Mouse (Mus musculus): ENCODE measurements around the gene Car4.

Gene Car4

DNA sequence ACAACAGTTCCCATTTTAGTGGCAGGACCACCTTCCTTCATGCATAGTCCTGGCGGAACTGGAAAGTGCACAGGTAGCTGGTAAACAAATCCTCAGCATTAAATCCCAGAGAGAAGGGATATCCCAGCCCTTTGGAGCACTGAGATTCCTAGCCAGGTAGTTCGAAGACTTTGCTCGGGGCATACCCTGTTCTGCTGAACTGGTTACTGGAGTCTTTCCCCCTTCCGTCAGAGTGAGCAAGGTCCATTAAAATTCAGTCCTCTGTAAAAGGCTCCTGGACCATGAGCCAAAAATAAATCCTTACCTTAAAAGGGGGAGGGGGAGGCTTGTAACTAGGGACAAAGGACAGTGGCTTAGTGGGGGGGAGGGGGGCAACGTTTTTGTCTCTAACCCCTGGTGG is 1.6 kb downstream of the Car4 start:
- no peak for DNase-seq

DNA sequence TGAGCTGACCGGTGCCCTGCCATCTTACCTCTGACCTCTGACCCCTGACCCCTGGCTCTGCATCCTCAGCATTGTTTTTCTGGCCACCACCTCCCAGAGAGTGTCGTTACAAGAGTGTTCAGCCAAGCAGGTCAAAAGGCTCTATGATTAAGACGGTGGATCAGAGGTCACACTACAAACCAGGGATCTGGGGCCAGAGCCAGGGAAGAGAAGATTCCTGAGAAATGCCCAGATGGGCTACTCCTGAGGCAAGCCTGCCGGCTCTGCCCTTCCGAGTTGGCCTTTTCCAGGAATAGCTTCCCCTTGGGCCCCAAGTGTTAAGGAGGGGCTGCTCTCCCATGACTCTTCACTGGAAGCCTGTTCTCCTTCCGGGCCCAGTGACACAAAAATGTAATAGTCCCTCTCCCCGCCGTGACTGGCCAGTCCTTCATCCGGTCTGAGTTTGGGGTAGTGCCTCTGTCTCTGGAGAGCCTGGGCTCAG is 2.2 kb downstream of the Car4 start:
- DNase-seq, result no peak

DNA sequence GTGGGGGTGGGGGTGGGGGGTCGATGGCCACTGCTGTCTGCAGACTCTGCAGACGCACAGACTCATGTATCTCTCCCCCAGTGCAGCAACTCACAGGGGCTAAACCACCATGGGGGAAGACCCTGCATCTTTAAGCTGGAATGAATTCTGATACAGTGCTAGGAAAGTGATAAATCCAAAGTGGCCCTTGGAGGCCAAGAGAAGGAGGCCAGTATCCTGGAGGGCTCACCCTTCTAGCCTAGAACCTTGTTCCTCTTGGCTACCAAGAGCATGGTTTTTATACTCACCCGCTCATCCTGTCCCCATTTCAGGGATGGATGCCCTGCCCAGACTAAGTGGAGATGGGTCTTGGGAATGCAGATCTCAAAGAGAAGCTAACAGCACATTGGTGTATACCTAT is 2.7 kb downstream of the Car4 start:
- DNase-seq, result no peak

DNA sequence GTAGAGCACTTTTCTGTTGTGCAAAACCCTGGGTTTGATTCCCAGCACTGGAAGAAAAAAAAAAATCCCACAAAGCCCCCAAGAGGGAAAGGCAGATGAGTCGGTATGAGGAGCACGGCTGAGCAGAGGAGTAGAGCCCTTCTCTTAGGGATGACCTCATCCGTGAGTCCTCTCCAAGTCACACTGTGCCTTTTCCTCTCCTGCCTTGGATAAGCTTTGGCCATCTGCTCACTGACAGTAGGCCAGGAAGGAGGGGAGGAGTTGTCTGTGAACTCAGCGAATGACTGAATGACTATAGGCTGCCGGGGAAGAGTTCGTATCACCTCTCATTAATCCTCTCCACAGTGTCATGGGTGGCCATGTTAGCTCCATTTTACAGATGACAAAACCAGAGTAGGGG is 3.2 kb downstream of the Car4 start:
- DNase-seq, result no peak

DNA sequence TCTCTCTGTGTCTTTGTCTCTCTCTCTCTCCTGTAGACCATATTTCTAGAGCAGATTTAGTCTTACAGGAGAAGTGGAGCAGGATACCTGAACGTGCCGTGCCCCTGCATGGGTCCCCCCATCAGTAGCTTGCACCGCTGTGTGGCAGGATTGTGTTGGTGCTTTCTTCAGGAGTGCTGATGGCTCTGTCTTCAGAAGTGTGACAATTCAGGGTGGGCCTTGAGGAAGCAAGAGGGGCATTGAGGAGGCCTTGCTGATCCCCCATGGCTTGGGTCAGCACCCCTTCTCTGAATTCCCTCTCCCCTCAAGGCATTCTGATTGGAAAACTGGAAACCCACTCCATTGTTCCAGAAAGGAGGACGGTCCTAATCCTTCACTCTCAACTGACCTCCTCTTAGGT is 4.0 kb downstream of the Car4 start:
- no peak for DNase-seq

DNA sequence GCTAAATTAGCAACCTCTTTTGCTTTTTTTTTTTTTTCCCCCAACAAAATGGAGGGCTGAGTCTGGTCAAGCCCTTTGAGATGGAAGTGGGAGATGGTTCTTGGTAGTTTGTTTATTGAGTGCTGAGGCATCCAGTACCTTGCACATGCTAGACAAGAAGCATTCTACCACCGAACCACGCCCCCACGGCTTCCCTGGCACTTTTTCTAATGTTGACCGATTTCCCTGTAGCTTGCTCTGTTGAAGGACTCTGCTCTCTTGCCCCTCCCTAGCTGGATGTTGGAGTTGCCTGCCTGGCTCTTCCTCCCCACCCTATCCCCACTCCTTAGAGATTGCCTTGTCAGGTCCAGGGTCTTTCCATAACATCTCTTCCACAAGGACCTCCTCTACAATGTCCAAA is 5.0 kb downstream of the Car4 start:
- DNase-seq, result no peak

DNA sequence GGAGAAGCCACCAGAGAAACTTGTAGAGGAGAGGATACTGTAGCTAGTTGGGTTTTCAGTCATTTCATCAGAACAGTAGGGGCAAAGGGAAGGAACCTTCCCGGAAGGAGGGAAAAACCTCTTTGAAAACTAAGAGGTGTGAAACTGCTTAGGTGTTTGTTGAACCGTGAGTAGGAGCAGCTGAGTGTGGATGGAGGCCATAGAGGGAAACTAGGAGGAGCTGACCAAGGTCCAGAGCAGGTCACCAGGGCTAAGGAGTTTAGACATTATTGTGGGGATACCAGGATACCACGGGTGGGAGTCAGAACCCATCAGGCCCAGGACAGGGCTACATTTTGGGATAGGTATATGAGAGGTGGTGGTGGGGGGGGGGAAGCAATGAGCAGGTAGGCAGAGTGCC is 6.0 kb downstream of the Car4 start:
- DNase-seq, result no peak

DNA sequence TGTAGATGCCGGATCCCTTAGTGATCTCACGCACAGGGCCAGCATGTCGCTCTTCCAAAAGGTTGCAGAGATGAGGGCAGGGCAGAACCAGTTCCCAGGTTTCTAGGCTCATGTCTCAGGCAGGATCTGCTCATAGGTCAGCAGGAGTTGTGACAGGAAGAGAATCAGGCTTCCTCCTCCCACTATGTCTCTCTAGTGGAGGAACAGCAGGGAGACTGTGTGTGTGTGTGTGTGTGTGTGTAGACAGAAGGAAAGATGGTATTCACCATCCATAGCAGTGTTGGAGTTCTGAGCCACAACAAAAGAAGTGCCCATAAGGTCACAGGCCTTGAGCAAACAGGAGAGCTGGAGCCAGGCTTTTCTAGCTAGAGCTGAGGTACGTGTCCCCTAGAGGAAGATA is 9.1 kb downstream of the Car4 start:
- DNase-seq, result no peak

DNA sequence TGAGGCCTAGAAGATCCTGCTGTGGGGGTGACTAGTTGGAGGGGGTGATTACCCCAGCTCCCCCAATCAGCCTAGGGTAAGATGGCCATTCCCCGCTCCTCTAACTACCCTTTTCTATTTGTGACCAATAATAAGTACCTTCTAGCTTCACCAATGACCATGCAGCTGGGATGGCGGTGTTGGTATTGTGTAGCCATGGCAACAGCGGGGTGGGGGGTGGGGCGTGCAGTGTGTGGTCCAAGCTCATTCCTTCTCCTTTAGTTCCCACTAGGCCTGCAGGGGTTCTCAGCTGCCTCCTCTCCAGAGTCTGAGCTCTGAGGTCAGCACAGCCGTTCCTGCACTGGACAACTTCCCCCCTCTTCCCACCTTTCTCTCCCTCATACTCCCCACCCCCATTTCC is 9.5 kb downstream of the Car4 start:
- no peak for DNase-seq

DNA sequence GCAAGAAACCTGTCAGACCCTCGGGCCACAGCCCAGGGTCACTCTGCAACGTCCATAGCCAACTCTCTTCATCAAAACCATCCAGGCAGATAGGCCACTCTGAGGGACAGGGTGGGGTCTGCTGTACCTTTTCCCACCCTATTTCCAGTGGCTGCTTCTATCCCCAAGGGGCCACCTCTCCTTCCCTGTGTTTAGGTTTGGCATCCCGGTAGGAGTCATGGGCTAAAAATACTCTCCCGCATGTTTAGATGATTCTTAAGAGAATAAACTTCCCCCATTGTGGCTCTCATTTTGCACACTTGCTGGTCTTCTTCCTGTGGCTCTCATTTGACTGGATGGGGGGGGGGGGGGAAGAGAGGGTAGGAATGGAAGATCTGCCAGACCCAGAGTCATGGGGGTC is 10.7 kb downstream of the Car4 start:
- DNase-seq, result no peak

DNA sequence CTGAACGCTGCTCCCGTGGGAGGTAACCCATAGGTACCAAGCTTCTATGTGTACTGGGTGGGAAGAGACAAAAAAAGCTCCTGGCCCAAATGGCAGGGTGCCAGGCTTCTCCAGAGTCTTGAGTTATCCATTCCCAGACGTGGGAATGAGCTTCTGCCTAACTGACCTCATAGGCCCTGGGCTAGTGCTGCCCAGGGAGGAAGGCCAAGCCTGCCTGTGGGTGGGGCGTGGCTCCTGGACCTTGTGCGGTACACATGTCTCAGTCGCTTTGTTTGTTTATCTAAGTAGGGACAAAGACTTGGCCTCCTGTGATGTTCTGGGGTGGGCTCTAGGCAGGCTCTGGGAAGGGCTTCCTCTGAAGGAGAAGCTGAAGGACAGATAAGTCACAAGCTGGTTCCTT is 11.2 kb downstream of the Car4 start:
- DNase-seq, result no peak

DNA sequence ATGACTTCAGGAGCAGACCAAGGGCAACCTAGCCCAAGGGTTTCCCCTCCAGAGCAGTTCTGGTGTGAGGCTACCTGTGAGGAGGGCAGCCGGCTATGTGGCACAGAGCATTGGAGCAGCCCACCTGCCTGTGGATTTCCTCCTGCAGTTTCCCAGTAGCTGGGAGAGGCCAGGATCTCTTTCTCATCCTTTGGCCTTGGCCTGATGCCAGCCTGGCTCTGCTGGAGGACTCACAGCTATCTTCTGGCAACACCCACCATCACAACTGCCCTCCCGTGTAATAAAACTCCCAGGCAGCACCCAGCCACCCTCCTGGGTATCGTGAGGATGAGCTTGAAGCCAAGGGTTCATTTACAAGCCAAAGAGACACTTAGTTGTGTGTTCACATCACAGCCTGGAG is 14.5 kb downstream of the Car4 start:
- DNase-seq, result no peak

DNA sequence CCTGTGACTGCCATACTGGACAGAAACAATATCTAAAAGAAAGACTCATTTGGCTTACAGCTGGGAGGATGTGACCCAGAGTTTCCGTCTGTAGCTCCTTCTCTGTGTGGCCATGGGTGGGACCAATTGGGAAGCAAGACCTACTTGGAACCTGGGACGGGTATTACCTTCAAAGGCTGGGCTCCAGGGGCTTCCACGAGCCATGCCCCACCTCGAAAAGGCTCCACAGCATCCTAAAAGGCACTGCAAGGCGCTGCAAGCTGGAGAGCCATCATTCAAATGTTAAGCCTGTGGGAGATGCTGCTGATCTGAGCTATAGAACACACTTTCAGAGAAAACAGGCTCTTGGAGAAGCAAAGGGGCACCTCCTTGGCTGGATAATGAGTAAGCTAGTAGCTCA is 16.1 kb downstream of the Car4 start:
- no peak for DNase-seq

DNA sequence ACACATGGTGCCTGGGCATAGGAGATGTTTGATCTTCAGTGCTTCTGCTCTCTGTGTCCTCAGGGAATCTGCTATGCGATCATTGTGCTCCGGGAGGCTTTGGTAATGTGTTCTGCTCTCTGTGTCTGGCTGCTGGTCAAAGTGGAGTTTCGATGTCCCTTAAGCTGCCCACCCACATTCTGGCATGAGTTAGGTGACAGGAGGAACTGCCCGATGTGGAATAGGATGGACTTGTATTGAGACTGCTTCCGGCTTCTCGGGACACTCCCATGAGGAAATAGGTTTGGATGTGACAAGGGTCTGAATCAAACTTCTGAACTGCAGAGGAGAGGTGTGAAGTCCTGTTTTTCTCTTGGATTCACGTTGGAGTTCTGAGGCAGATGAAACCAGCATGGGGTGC is 17.0 kb downstream of the Car4 start:
- no peak for DNase-seq

DNA sequence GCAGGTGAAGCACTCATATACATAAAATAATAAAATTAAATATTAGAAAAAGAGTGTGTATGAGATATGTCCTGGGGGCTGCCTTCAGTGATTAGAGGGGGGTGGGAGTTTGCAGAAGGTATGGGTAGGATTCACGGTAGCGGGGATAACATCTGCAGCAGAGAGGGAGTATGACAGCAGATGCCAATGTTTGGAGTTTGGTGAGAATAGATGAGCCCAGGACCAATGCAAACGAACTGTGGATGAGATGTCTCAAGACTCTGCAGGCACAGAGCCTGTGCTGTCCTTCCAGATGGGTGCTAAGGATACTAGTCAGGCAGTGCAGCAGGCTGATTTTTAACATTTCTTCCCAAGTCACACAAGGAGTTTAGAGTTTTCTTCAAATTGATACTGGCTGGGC is 19.1 kb downstream of the Car4 start:
- DNase-seq, result no peak

DNA sequence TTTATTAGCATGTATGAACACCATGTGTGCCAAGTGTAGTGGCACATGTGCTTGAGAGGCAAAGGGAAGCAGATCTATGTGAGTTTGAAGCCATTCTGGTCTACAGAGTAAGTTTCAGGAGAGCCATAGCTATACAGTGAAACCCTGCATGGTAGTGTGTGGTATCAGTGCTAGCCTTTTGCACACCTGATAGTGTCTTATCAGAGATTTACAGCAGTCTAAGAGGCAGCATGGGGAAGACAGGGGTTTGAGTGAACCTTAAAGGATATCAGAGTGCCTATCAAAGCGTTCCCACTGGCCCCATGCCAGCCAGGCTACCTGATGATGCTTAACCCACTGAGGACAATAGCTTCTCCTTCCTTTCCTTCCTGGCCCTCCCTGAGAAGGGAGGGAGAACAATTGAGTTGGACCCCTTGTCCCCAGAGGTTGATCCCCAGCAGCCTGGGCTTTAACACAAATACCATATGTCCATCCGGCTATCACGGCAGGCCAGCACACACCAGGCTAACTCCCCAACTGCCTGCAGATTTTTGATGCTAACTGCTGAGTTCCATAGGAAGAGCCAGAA is 19.9 kb downstream of the Car4 start:
- no peak for DNase-seq

DNA sequence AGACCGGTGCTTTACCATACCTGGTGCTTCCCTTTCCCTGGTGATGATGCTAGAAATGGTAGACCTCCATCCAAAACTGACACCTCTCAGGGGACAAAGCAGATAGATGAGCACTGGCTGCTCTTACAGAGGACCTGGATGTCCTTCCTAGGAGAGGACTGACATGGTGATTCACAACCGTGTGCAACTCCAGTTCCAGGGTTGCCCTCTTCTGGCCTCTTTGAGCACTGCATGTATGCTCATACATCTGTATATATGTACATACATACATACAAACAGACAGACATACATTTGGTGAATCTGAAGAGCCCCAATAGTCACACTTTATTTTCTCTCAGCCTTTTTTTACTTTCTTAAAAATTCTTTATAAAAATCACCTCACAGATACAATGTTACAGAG is 20.5 kb downstream of the Car4 start:
- DNase-seq, result peak in 1 of 2 experiments; percentile 23

DNA sequence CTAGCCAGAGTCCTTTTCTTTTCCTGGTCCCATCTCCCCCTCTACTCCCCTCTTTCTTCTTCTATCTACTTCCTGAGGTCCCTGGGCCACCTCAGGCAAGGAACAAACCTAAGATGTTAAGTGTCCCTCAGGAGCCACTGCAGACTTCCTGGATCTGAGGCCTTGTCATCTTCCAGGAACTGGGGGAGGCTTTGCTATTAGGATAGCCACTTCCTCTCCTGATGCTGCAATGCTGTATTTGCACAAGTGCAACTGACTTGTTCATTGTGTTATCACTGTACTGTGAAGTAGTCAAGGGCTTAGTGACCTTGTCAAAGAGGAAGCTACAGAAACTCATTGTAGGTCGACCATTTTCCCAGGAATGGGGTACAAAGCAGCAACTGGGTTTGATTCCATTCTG is 21.8 kb downstream of the Car4 start:
- no peak for DNase-seq

DNA sequence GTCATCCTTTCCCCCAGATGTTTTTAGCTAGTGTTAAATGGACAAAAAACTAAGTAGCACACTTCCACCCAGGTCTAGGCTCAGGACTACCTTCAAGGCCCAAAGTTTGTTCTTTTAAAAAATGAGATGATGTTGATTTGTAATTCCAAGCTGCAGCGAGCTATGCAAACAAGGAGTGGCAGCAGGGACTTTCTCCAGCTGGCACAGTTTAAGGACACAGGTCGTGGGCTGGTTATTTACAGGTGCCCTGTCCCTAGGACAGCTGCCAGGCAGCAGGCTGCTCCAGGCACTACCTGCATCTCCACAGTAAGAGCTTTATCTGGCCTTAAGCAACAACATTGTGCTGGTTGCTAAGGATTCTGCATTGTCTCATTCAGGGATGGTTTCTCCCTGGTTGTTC is 23.1 kb downstream of the Car4 start:
- DNase-seq, result no peak

DNA sequence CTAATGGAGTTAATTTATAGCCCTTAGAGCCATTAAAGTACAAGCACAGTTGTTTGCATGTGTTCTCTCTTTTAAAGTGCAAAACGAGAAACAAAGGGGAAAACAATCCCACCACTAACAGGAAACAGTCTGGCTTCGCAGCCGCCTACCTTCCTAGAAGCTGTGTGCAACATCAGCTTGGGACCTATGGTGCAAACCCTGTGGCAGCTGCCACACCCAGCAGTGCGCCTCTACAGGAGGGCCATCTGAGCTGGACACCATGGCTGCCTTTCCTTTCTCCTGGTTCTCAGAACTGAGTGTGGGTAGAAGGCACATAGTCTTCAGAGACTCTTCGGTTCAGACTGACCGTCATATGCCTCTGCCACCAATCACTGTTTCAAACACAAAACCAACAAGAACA is 27.8 kb downstream of the Car4 start:
- DNase-seq, result no peak

DNA sequence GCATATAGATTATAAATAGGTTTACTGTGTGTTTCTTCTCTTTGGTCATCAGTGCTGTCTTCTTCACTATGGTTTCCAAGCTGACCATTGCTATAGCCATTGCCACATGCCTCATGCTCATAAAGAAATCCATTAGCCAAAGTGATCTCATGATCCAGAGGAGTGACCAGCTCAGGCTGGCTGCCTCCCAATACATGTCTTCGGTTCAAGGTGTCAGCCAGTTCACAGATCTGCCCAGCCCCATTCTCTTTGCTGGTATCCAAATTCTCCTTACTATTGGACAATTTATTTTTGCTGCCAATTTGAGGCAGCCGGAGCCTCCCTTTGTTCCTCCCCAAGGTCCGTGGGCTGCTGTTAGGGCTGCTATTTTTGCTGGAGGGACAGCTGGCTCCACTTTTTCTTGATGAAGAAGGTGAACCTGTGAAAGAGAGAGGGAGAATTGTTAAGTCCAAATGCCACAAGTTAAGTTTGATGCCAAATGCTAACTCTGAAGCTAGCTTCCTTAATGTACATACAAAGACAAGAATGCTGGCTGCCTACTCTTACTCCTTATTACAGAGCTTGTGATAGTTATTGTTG is 30.8 kb downstream of the Car4 start:
- DNase-seq, result no peak

DNA sequence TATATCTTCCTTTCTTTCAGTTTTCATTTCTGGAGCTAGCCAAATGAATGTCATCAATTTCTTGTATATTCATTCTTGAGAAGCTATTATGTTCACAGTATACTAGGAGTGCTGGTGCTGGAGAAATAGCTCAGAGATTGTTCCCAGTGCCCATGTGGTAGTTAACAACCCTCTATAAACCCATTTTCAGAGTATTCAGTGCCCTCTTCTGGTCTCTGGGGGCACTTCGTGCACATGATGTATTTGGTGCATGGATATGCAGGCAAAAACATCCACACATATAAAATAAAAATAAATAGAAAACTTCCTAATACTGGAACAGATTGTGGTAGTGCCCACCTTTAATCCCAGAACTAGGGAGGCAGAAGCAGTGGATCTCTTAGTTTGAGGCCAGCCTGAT is 35.4 kb downstream of the Car4 start:
- DNase-seq, result peak; percentile 10 to 28

DNA sequence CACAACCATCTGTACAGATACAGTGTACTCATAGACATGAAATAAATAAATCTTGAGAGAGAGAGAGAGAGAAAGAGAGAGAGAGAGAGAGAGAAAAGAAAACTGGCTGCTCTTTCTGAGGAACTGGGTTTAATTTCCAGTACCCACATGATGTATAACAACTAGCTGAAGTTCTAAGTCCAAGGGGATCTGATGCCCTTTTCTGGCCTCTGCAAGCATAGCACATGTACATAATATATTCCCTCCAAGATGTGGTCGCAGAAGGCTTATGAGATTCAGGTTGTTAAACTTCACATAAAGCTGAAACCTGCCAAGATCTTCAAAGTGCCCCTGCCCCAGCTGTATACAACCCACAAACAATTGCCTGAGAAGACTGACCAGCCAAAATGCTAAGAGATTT is 37.7 kb downstream of the Car4 start:
- DNase-seq, result peak in 1 of 2 experiments; percentile 4

DNA sequence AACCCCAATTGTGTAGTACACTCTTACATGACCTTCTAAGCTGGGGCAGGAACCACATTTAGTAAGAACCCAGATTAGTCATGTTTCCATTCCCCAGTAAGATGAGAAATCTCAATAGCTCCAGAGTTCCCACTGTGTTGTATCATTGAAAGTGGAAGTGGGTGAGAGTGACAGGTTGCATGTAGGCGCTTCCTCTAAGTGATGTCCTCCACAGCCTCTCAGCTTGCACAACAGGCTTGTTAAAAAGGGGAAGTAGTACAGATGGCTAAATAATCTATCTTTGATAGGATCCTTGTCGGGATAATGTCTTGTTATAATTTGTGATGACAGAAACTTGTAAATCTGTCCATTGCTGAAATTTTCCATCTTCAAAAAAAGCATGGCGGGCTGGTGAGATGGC is 46.0 kb downstream of the Car4 start:
- peak; percentile 18 to 23 for DNase-seq

DNA sequence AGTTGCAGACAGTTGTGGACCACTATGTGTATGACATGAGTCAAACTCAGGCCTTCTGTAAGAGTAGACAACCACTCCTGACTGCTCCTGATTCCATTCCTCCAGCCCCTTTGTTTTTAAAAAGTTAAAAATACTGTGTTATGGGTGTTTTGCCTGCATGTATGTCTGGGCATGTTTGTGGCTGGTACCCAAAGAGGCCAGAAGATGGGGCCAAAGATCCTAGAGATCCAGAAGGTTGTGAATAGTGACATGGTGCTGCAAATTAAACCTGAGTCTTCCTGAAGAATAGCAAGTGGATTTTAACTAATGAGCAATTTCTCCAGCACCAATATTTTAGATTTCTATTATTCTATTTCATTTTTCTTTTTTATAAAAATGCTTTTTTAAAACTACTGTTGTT is 55.5 kb downstream of the Car4 start:
- DNase-seq, result no peak
